Mouse (Mus musculus) thymus, postnatal 10 days (tissue): ENCODE results near the gene Btbd35f18.
"Not testable (repeated sequence)": the region's sequence is repeated elsewhere in the genome, so short reads cannot be mapped to it uniquely, and the experiment has no call there.

Experiments
- DNase-seq, 2 experiments: peaks; one replicate each; pipeline ENCODE4 v3.0.0; 2021; ENCODE audit warnings: low spot score in 2 of 2

Btbd35f18 gene

GRCm38 (mm10) chrX:3699933-3700332 lies at the start of gene Btbd35f18:
Gene Btbd35f18, plus strand, starts transcription at chrX:3700233.
- DNase-seq, result not testable (repeated sequence)
